Mouse (Mus musculus): ENCODE measurements at regions not wholly inside any gene's neighbourhood (a gene's known extent, or its start where the extent isn't known, plus 50 kb on each side); places are given as distances from the start of the nearest gene placed in this dataset.

DNA sequence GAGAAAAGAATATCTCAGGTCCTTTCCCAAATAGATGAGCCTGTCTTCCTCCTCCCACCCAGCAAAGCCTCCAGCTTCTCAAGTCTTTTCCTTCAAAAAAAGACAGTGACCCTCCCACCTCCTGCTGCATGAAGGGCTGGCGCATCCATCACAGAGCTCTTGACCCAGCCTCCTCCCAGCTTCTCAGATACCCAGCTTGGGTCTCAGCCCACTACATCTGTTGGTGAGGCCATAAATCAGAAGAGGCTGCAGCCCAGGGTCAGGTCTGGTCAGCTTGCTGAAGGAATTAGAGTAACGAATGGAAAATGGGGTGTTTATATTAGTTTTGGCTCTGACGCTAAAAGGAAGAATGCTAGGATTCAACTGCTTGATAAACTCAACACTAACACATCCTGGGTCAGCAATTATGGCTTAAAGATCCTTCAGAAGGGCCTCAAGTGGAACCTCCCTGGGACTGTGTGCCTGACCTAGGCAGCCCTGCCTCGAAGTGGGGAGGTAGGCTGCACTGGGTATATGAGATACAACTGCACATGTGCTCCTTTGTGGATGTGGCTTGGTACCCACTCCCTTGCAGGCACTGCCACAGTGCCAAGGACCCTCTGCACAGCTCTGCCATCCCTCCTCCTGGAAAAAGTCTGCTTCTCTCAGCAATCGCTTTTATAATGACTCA, 61.6 kb upstream of the Rbm19 start:
- Histone ChIP-seq H3K4me3 (ENCODE audit: insufficient read depth, low read depth, low read length) (no peak overlapping the region), H3K4me1 (ENCODE audit: control insufficient read depth, insufficient read depth, insufficient read length, low read length) (no peaks in the 10 kb centered on the region), H3K27ac (replicated peaks; ENCODE audit: low read depth, low read length) (no peak overlapping the region)

Measured in brown adipose tissue, adult 24 weeks (tissue).